Mouse (Mus musculus): Measurements from ENCODE around the gene U2af1.
"Not testable (repeated sequence)": the region's sequence is repeated elsewhere in the genome, so short reads cannot be mapped to it uniquely, and the experiment has no call there.

U2af1 gene

GRCm38 (mm10) chr17:31658468-31659185 is at the start of gene U2af1:
U2af1 (minus strand) TSS chr17:31658892.
- peak; percentile 98 for ATAC-seq (ENCODE audit: low TSS enrichment)

- peak; percentile 55; the same call in 1 of the 2 replicates for ATAC-seq (ENCODE audit: low TSS enrichment)
Observed at GRCm38 (mm10) chr17:31705271-31706020, 46.8 kb upstream of the U2af1 start.

- no peak for ATAC-seq (ENCODE audit: low TSS enrichment)
Observed at GRCm38 (mm10) chr17:31703276-31703980, 44.7 kb upstream of the U2af1 start.

- no peak for ATAC-seq (ENCODE audit: low TSS enrichment)
Observed at GRCm38 (mm10) chr17:31698347-31698746, 39.7 kb upstream of the U2af1 start.

GRCm38 (mm10) chr17:31695356-31695755 is 36.7 kb upstream of the U2af1 start:
- not testable (repeated sequence) for ATAC-seq (ENCODE audit: low TSS enrichment)

GRCm38 (mm10) chr17:31694949-31695348 is 36.3 kb upstream of the U2af1 start:
- no peak for ATAC-seq (ENCODE audit: low TSS enrichment)

- ATAC-seq (ENCODE audit: low TSS enrichment), result no peak
Observed at GRCm38 (mm10) chr17:31694023-31694376, 35.3 kb upstream of the U2af1 start.

GRCm38 (mm10) chr17:31693330-31694022 is 34.8 kb upstream of the U2af1 start:
- peak; percentile 74 for ATAC-seq (ENCODE audit: low TSS enrichment)

- no peak for ATAC-seq (ENCODE audit: low TSS enrichment)
Observed at GRCm38 (mm10) chr17:31692918-31693317, 34.2 kb upstream of the U2af1 start.

- ATAC-seq (ENCODE audit: low TSS enrichment), result no peak
Observed at GRCm38 (mm10) chr17:31689606-31690005, 30.9 kb upstream of the U2af1 start.

- ATAC-seq (ENCODE audit: low TSS enrichment), result no peak
Observed at GRCm38 (mm10) chr17:31688112-31688511, 29.4 kb upstream of the U2af1 start.

GRCm38 (mm10) chr17:31686225-31686564 is 27.5 kb upstream of the U2af1 start:
- ATAC-seq (ENCODE audit: low TSS enrichment), result no peak

- peak; percentile 77 for ATAC-seq (ENCODE audit: low TSS enrichment)
Observed at GRCm38 (mm10) chr17:31685514-31686224, 27.0 kb upstream of the U2af1 start.

- ATAC-seq (ENCODE audit: low TSS enrichment), result no peak
Observed at GRCm38 (mm10) chr17:31680450-31680849, 21.8 kb upstream of the U2af1 start.

GRCm38 (mm10) chr17:31677507-31677906 is 18.8 kb upstream of the U2af1 start, which contains the start of gene Cryaa:
Cryaa (plus strand) TSS chr17:31677807.
- ATAC-seq (ENCODE audit: low TSS enrichment), result no peak

GRCm38 (mm10) chr17:31674426-31674825 is 15.7 kb upstream of the U2af1 start:
- peak; percentile 65 for ATAC-seq (ENCODE audit: low TSS enrichment)

GRCm38 (mm10) chr17:31672279-31672678 is 13.6 kb upstream of the U2af1 start:
- ATAC-seq (ENCODE audit: low TSS enrichment), result no peak

GRCm38 (mm10) chr17:31671698-31672097 is 13.0 kb upstream of the U2af1 start:
- no peak for ATAC-seq (ENCODE audit: low TSS enrichment)

GRCm38 (mm10) chr17:31670163-31670562 is 11.5 kb upstream of the U2af1 start:
- no peak for ATAC-seq (ENCODE audit: low TSS enrichment)

GRCm38 (mm10) chr17:31668306-31668705 is 9.6 kb upstream of the U2af1 start:
- no peak for ATAC-seq (ENCODE audit: low TSS enrichment)

- peak; percentile 74; the same call in 1 of the 2 replicates for ATAC-seq (ENCODE audit: low TSS enrichment)
Observed at GRCm38 (mm10) chr17:31664760-31665159, 6.1 kb upstream of the U2af1 start.
